Mouse (Mus musculus) heart, postnatal 10 days (tissue): ENCODE data around the gene Wap. TPM values are rescaled to one million over a fixed set of nuclear protein-coding genes. Genes with fewer than 3 reads are reported as not detected.

Experiments used
- DNase-seq, 2 experiments: peaks; one replicate each; pipeline ENCODE4 v3.0.0; 2021
- intact Hi-C: fragments of 180-260 bp; cut with DNase I; formaldehyde crosslinking; loops from one replicate; pipeline ENCODE4 v1.15.1; 2025
- total RNA-seq, 2 experiments: library from RNA; stranded (reverse); gene quantifications; 2 replicates each; pipeline ENCODE4 v1.2.3; 2021

The Wap gene
- total RNA-seq, 2 experiments from 2014 or later: not detected

GRCm38 (mm10) chr11:6629655-6630054 is 8.8 kb downstream of the Wap start:
- intact Hi-C loops: loop anchor here (2.0 to 5.0 kb wide), 3 partner anchors 82 to 163 kb away; partner anchors contain the start of gene Ccm2
- peak in 1 of 2 experiments; percentile 43 for DNase-seq

GRCm38 (mm10) chr11:6628568-6628967 is 9.9 kb downstream of the Wap start:
- peak; percentile 35 to 66 for DNase-seq
- intact Hi-C loops: loop anchor here (2.0 to 5.0 kb wide), 3 partner anchors 81 to 162 kb away; partner anchors contain the start of gene Ccm2

- intact Hi-C loops: loop anchor here (2.0 to 5.0 kb wide), 3 partner anchors 80 to 161 kb away; partner anchors contain the start of gene Ccm2
- DNase-seq: peak; percentile 50 to 58
Measured at GRCm38 (mm10) chr11:6627731-6628130, 10.7 kb downstream of the Wap start.

GRCm38 (mm10) chr11:6626388-6626772 is 12.1 kb downstream of the Wap start:
- intact Hi-C loops: loop anchor here (5.0 kb wide), 2 partner anchors 79 to 99 kb away; partner anchors contain the start of gene Ccm2
- no peak for DNase-seq

GRCm38 (mm10) chr11:6625478-6626387 is 12.7 kb downstream of the Wap start, which contains the start of gene Tbrg4:
Gene Tbrg4, minus strand, starts transcription at chr11:6626067.
- intact Hi-C loops: loop anchor here (5.0 kb wide), 2 partner anchors 78 to 98 kb away; partner anchors contain the start of gene Ccm2
- DNase-seq: peak; percentile 94 to 96

- intact Hi-C loops: loop anchor here (5.0 kb wide), 2 partner anchors 78 to 98 kb away; partner anchors contain the start of gene Ccm2
- DNase-seq: peak in 1 of 2 experiments; percentile 31
Measured at GRCm38 (mm10) chr11:6624619-6625382, 13.6 kb downstream of the Wap start.

GRCm38 (mm10) chr11:6623704-6624103 is 14.7 kb downstream of the Wap start:
- DNase-seq: no peak
- intact Hi-C loops: no loop called here

GRCm38 (mm10) chr11:6615250-6616205 is 22.9 kb downstream of the Wap start:
- no peak for DNase-seq
- intact Hi-C loops: no loop called here

GRCm38 (mm10) chr11:6605491-6606399 is 32.7 kb downstream of the Wap start, which contains the start of gene Nacad:
Gene Nacad, minus strand, starts transcription at chr11:6606053.
- peak in 1 of 2 experiments; percentile 36 for DNase-seq

GRCm38 (mm10) chr11:6605021-6605481 is 33.4 kb downstream of the Wap start:
- DNase-seq: peak; percentile 31 to 33
- intact Hi-C loops: no loop called here

More at GRCm38 (mm10) chr11:6605491-6606399, 32.7 kb downstream of the Wap start, which contains the start of gene Nacad:
- intact Hi-C loops: no loop called here

GRCm38 (mm10) chr11:6604604-6604936 is 33.9 kb downstream of the Wap start:
- no peak for DNase-seq
- intact Hi-C loops: no loop called here

- DNase-seq: peak; percentile 48 to 54
Measured at GRCm38 (mm10) chr11:6603887-6604603, 34.4 kb downstream of the Wap start.

GRCm38 (mm10) chr11:6603224-6603623 is 35.2 kb downstream of the Wap start:
- intact Hi-C loops: no loop called here
- DNase-seq: no peak

More at GRCm38 (mm10) chr11:6603887-6604603, 34.4 kb downstream of the Wap start:
- intact Hi-C loops: no loop called here

- intact Hi-C loops: no loop called here
Measured at GRCm38 (mm10) chr11:6602662-6603061, 35.8 kb downstream of the Wap start.

GRCm38 (mm10) chr11:6601649-6602480 is 36.6 kb downstream of the Wap start:
- intact Hi-C loops: no loop called here
- no peak for DNase-seq

More at GRCm38 (mm10) chr11:6602662-6603061, 35.8 kb downstream of the Wap start:
- no peak for DNase-seq

- intact Hi-C loops: no loop called here
- DNase-seq: no peak
Measured at GRCm38 (mm10) chr11:6600284-6600944, 38.0 kb downstream of the Wap start.
